Mouse (Mus musculus) heart, embryonic 12.5 days (tissue): ENCODE results near the gene Nrp1. TPM values are rescaled to one million over a fixed set of nuclear protein-coding genes. Genes with fewer than 3 reads are reported as not detected.

Experiments used
- ATAC-seq: fragments of 200-750 bp; cut with Nextera tagmentation; 2 replicates; pipeline ENCODE4 v1.8.0; 2017; ENCODE audit warnings: moderate TSS enrichment, moderate library complexity; ENCODE audit not compliant: insufficient number of reproducible peaks, low FRiP score
- H3K27ac ChIP-seq: fragments of 300-500 bp; sonication (generic); 2 replicates; pipeline ENCODE4 v1.5.1; 2016; ENCODE audit warnings: mild to moderate bottlenecking, moderate library complexity; ENCODE audit not compliant: poor library complexity, severe bottlenecking
- H3K27me3 ChIP-seq: fragments of 300-500 bp; sonication (generic); replicated peaks from 2 replicates; pipeline ENCODE4 v1.6.1; 2016; ENCODE audit warnings: mild to moderate bottlenecking, moderate library complexity
- H3K36me3 ChIP-seq: fragments of 300-500 bp; sonication (generic); 2 replicates; pipeline ENCODE4 v1.6.1; 2016; ENCODE audit warnings: mild to moderate bottlenecking, moderate library complexity
- H3K4me1 ChIP-seq: fragments of 300-500 bp; sonication (generic); replicated peaks from 2 replicates; pipeline ENCODE4 v1.6.1; 2016; ENCODE audit warnings: mild to moderate bottlenecking
- H3K4me2 ChIP-seq: fragments of 300-500 bp; sonication (generic); 2 replicates; pipeline ENCODE4 v1.6.1; 2016; ENCODE audit warnings: mild to moderate bottlenecking, moderate library complexity
- H3K4me3 ChIP-seq: fragments of 300-500 bp; sonication (generic); 2 replicates; pipeline ENCODE4 v1.5.1; 2016; ENCODE audit warnings: mild to moderate bottlenecking
- H3K9ac ChIP-seq: fragments of 300-500 bp; sonication (generic); 2 replicates; pipeline ENCODE4 v1.6.1; 2016; ENCODE audit warnings: mild to moderate bottlenecking, moderate library complexity
- H3K9me3 ChIP-seq: fragments of 300-500 bp; sonication (generic); replicated peaks from 2 replicates; pipeline ENCODE4 v1.6.1; 2016; ENCODE audit warnings: mild to moderate bottlenecking, moderate library complexity
- WGBS: fragments of 180-500 bp; shearing (Covaris S2); methylation state at CpG from one replicate; pipeline ENCODE4 v1.1.7; 2016; 5-methylcytosine and 5-hydroxymethylcytosine counted together
- polyA plus RNA-seq: library from polyadenylated mRNA; unstranded; fragments of >200 nt; fragmentation: Nextera tagmentation; extraction: Ambion mirVana; gene quantifications from 2 replicates; pipeline ENCODE4 v1.2.1, GENCODE M21; 2016

Gene Nrp1
- polyA plus RNA-seq, 1 experiment from 2014 or later = 135 TPM

DNA sequence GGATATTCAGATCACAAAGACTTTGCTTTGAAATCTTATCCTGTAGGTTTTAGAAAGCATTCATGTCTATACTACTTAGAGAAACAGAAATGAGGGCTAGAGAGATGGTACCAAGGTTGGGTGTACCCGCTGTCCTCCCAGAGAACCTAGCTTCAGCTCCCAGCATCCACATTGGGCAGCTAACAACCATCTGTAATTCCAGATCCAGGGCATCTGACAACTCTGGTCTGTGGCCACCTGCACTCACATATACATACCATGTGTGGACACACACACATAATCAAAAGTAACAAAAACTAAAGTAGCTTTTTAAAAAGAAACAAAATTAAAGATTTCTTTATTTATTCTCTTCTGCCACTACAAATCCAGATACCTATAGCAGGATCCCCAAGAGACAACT is 3.3 kb upstream of the Nrp1 start:
- no peak overlapping the region for H3K27ac ChIP-seq
- no peak overlapping the region for H3K9ac ChIP-seq
- H3K9me3 ChIP-seq = no peaks in the 10 kb centered on the region
- H3K36me3 ChIP-seq = no peaks in the 10 kb centered on the region
- no peaks in the 10 kb centered on the region for H3K27me3 ChIP-seq
- WGBS = 91% methylated on average over 1 of the region's 1 CpGs
- no peak overlapping the region for H3K4me2 ChIP-seq
- H3K4me1 ChIP-seq = 0 out of 2 replicates have a peak, but pooled peaks cover 11% of the 10 kb centered on the region
- no peak overlapping the region for H3K4me3 ChIP-seq
- no peak for ATAC-seq

GRCm38 (mm10) chr8:128356170-128356569 is 2.2 kb upstream of the Nrp1 start:
- no peaks in the 10 kb centered on the region for H3K9me3 ChIP-seq
- 0 out of 2 replicates have a peak, but pooled peaks cover 11% of the 10 kb centered on the region for H3K4me1 ChIP-seq
- peak overlapping the region; percentile 83; the same call in 1 of the 2 replicates for H3K4me3 ChIP-seq
- no peak for ATAC-seq
- H3K27ac ChIP-seq = peak overlapping the region; percentile 97
- peak overlapping the region; percentile 83 for H3K4me2 ChIP-seq
- WGBS = 39% methylated on average over 5 of the region's 5 CpGs
- no peaks in the 10 kb centered on the region for H3K27me3 ChIP-seq
- no peaks in the 10 kb centered on the region for H3K36me3 ChIP-seq
- no peak overlapping the region for H3K9ac ChIP-seq

DNA sequence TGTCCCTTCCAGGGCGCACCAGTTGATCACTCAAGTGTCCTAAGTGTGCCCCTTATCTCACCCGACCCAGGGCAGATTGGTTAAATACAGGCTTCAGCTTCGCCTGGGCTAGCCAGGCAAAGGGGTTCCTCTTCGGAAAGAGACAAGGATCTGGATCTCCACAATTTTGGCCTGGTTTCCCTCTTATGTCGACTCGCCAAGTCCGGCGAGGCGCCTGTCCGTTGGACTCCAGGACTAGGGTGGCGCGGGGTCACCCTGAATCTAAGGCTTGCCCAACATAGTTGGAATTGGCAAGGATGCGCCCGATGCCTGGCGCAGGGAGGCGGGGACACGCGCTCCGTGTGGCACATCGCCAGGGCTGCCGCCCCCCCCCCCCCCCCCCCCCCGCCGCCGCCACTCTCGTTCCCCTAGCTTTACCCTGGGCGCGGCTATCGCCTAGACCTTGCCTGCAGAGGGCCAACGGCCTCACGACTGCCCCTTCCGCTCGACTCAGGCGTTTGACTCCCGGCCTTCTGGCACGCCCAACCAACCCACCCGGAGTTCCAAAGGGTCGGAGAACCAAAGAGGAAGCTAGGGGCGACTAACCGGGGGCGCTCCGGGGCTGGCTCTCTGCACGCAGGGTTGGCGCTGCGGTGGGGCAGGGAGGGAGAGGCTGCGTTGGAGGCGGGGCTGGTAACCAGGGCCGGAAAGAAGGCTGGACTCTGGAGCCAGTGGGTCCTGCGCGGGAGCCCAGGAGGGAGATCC is 1.4 kb upstream of the Nrp1 start:
- peak overlapping the region; percentile 83 for H3K4me2 ChIP-seq
- peak overlapping the region; percentile 94 for H3K9ac ChIP-seq
- H3K36me3 ChIP-seq = no peaks in the 10 kb centered on the region
- peak; percentile 81 for ATAC-seq
- peak overlapping the region; percentile 97 for H3K27ac ChIP-seq
- WGBS = 1% methylated on average over 38 of the region's 49 CpGs
- peak overlapping the region; percentile 83 for H3K4me3 ChIP-seq
- H3K9me3 ChIP-seq = no peaks in the 10 kb centered on the region
- no peaks in the 10 kb centered on the region for H3K27me3 ChIP-seq
- peaks cover 13% of the 10 kb centered on the region; the same call in 1 of the 2 replicates for H3K4me1 ChIP-seq

- Histone ChIP-seq H3K27me3 (no peaks in the 10 kb centered on the region), H3K9me3 (no peaks in the 10 kb centered on the region), H3K36me3 (no peaks in the 10 kb centered on the region), H3K27ac (peak overlapping the region; percentile 97), H3K4me1 (peaks cover 19% of the 10 kb centered on the region), H3K9ac (peak overlapping the region; percentile 94), H3K4me2 (peak overlapping the region; percentile 83), H3K4me3 (peak overlapping the region; percentile 83)
- WGBS = under 1% methylated on average over 29 of the region's 29 CpGs
- ATAC-seq = peak; percentile 40
Measured at GRCm38 (mm10) chr8:128357540-128358405, 631 bp upstream of the Nrp1 start.

DNA sequence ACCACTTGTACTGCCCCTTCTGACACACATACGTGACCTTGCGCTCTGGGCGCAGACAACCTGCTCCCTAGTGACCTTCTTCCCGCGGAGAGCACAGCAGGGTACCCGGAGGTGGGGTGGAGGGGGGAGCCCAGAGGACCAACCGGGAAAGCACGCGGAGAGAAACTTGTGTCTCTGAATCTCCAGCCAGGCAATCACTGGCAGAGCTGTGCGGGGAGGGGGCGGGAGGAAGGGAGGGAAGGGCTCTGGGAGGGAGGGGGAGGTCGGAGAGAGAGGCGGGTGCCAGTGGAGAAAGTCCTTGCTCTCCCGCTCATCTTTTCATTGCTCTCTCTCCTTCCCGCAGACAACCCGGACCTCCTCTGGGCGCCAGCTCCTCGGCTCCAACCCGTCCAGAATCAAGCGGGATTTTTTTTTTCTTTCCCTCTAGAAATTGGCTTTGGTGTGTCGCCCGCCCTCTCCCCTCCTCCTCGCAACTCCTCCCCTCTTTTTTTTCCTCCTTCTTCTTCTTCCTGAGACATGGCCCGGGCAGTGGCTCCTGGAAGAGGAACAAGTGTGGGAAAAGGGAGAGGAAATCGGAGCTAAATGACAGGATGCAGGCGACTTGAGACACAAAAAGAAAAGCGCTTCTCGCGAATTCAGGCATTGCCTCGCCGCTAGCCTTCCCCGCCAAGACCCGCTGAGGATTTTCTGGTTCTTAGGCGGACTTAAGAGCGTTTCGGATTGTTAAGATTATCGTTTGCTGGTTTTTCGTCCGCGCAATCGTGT is 534 bp downstream of the Nrp1 start:
- ATAC-seq = peak; percentile 45
- peaks cover 5% of the 10 kb centered on the region; the same call in 1 of the 2 replicates for H3K36me3 ChIP-seq
- H3K27ac ChIP-seq = peak overlapping the region; percentile 97
- no peaks in the 10 kb centered on the region for H3K27me3 ChIP-seq
- H3K4me2 ChIP-seq = peak overlapping the region; percentile 83
- H3K4me1 ChIP-seq = peaks cover 29% of the 10 kb centered on the region
- peak overlapping the region; percentile 94 for H3K9ac ChIP-seq
- 0% methylated on average over 40 of the region's 41 CpGs for WGBS
- H3K4me3 ChIP-seq = peak overlapping the region; percentile 83
- no peaks in the 10 kb centered on the region for H3K9me3 ChIP-seq

GRCm38 (mm10) chr8:128359521-128360318 is 1.3 kb downstream of the Nrp1 start:
- Histone ChIP-seq H3K4me3 (peak overlapping the region; percentile 83), H3K9ac (peak overlapping the region; percentile 94), H3K4me2 (peak overlapping the region; percentile 83), H3K9me3 (no peaks in the 10 kb centered on the region), H3K4me1 (peaks cover 34% of the 10 kb centered on the region), H3K27ac (peak overlapping the region; percentile 97), H3K27me3 (no peaks in the 10 kb centered on the region), H3K36me3 (peaks cover 12% of the 10 kb centered on the region)
- no peak for ATAC-seq
- under 1% methylated on average over 40 of the region's 40 CpGs for WGBS

DNA sequence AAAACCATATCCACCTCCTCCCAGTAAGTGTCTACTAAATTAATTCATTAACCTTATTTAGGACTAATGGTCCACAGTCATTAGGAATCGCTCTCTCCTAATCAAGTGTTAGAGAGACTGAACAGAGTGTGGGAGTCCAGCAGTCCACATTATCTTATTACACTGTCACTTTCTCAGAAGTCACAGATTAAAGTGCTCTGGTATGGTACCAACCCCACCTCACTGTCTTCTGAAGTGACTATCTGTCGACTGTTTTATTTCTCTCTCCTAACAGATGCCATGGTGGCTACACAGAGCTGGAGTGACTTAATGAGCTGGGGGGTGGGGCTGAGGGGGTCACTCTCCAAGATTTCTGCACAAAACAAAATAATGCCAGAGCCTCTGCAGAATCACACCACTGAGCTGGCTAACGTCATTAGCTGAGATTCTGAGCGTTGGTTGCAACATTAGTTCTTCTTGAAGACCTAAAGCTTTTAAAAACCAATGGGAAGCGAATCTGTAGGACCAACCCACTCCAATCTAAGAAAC is 3.0 kb downstream of the Nrp1 start:
- peak overlapping the region; percentile 83 for H3K4me2 ChIP-seq
- H3K4me1 ChIP-seq = peaks cover 44% of the 10 kb centered on the region
- H3K27ac ChIP-seq = peak overlapping the region; percentile 97
- H3K9ac ChIP-seq = peak overlapping the region; percentile 71
- peak overlapping the region; percentile 83 for H3K4me3 ChIP-seq
- H3K36me3 ChIP-seq = peaks cover 21% of the 10 kb centered on the region
- H3K27me3 ChIP-seq = no peaks in the 10 kb centered on the region
- H3K9me3 ChIP-seq = no peaks in the 10 kb centered on the region
- WGBS = 10% methylated on average over 5 of the region's 5 CpGs
- ATAC-seq = no peak

GRCm38 (mm10) chr8:128362940-128363595 is 4.7 kb downstream of the Nrp1 start:
- H3K4me2 ChIP-seq = peak overlapping the region; percentile 67
- WGBS = 6% methylated on average over 11 of the region's 11 CpGs
- H3K4me3 ChIP-seq = peak overlapping the region; percentile 43
- peak overlapping the region; percentile 58 for H3K9ac ChIP-seq
- ATAC-seq = no peak
- no peaks in the 10 kb centered on the region for H3K27me3 ChIP-seq
- H3K27ac ChIP-seq = no peak overlapping the region
- H3K36me3 ChIP-seq = peaks cover 22% of the 10 kb centered on the region
- no peaks in the 10 kb centered on the region for H3K9me3 ChIP-seq
- peaks cover 50% of the 10 kb centered on the region for H3K4me1 ChIP-seq

GRCm38 (mm10) chr8:128370496-128370895 is 12.1 kb downstream of the Nrp1 start:
- no peak overlapping the region for H3K4me2 ChIP-seq
- peaks cover 86% of the 10 kb centered on the region for H3K4me1 ChIP-seq
- H3K27ac ChIP-seq = peak overlapping the region; percentile 84
- no peaks in the 10 kb centered on the region for H3K27me3 ChIP-seq
- H3K9ac ChIP-seq = no peak overlapping the region
- WGBS = 31% methylated on average over 4 of the region's 4 CpGs
- H3K4me3 ChIP-seq = no peak overlapping the region
- H3K9me3 ChIP-seq = no peaks in the 10 kb centered on the region
- H3K36me3 ChIP-seq = peaks cover 39% of the 10 kb centered on the region
- ATAC-seq = no peak
